Mouse (Mus musculus) MN1 (cell line): ENCODE measurements around the gene Olfr420.

Source experiments
- DNase-seq: peaks from one replicate; pipeline ENCODE4 v3.0.0-alpha.2; 2016; ENCODE audit warnings: low spot score

The Olfr420 gene

GRCm38 (mm10) chr1:174155333-174155732 lies at the start of gene Olfr420:
Olfr420 (plus strand) TSS chr1:174155633.
- DNase-seq = no peak

DNA sequence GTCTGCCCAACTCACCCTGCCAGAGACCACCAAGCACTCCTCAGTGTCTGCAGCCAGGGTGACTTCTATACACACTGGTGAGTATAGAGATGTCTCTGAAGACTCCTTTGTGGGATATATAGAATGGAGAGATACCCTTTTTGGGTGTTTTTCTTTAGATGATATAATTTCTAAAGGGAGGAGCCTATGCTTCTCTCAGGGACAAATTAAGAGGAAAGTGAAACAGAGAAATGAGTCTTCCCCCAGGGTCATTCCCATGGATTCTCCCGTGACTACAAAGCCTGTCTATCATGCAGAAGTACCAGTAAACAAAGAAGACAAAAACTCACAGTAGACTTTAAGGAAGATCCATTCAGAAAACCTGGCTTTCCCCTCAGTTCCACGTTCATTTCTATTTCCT lies 34.4 kb upstream of the Olfr420 start, which contains the start of gene Olfr231:
Gene Olfr231, minus strand, starts transcription at position 101 of the 400 bp plus-strand sequence.
- DNase-seq = no peak

DNA sequence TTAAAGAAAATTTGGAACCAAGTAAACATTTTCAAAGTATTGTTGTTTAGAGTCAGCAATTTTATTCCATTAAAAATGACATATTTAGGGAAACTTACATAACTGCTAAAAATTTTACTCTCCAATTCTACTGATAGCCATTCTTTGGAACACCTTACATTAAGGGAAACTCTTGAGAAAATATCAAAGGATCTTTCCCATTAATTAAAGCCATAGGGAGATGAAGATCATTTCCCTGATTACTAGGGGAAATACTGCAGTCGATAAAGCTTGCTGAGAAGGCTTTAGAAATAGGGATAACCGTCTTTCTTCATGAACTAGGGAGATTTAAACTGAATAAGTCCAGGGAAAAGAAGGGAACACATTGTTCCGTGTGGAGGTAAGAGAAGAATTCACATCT lies 24.2 kb upstream of the Olfr420 start, which contains the start of gene Olfr424:
Gene Olfr424, plus strand, starts transcription at position 301 of the 400 bp plus-strand sequence.
- no peak for DNase-seq

DNA sequence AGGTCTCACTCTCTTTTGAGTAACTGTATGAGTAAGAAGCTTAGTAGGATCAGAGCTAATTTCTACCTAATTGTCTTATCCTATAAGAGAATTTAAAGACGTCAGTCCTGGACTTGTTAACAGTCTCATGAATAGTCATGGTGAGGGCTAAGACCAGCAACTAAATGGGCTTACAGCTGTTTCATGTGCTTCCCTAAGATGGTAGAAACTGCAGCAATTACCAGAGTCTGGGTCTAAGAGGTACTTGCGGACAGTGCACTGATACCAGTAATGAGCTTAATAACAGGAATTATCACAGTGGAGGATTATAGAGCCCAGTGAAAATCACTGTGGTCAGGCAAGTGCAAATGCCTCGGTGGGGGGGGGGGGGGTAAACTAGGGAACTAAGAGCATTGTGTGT lies 23.4 kb upstream of the Olfr420 start:
- no peak for DNase-seq

GRCm38 (mm10) chr1:174141384-174141783 lies 14.0 kb upstream of the Olfr420 start:
- no peak for DNase-seq

GRCm38 (mm10) chr1:174146696-174147095 lies 8.7 kb upstream of the Olfr420 start:
- no peak for DNase-seq

DNA sequence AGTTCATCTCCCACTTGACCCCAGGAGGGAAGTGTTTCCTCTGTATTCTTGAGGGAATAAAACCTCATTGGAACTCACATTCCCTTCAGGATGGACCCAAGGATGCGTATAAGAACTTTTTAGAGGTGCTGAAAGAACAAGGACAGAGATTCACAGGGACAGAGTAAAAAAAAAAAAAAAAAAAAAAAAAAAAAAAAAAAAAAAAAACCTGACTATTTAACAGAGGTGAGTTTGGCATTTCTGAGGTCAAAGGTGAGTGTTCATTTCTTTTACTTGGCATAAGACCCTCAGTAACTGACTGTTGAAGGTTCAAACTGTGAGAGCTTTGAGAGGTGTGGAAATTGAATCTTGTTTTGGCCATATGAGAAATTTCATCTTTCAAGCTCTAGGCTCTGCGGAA lies 6.1 kb upstream of the Olfr420 start:
- DNase-seq = no peak

DNA sequence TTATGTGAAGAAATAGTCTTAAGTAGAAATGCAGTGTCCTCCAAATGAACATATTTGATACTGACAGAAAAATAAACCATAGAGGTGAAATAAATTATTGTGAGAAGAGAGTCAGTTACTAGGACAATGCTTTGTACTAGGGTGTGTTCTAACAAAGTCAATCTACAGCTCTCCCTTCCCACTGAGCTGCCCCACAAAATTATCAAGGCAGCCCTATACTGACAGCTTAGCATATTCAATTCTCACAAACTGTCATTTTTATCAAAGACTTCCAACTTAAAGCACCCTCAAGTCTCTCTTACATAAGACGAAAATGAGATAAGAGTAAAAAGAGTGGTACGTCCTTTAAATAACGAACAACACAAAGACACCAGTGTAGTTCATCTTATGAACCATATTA lies 2.2 kb downstream of the Olfr420 start:
- DNase-seq = no peak

DNA sequence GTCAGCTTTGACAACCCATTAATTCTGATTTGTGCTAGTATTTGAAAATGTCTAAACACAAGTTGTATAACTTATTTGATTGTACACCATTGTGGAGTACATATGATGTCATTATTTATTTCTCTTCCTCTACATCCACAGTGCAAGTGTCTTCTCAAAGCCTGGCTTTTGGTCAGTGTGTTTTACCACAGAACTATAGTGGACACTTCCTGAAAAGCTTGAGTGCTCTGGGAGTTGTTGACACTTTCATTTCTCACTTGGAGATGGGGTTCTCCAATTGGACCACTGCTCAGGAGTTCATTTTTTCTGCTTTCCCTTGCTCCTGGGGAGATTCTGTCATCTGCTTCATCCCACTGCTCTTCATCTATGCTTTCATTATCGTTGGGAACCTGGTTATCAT lies 3.1 kb downstream of the Olfr420 start:
- DNase-seq = no peak

GRCm38 (mm10) chr1:174159095-174159494 lies 3.7 kb downstream of the Olfr420 start:
- DNase-seq = no peak

GRCm38 (mm10) chr1:174169024-174169423 lies 13.6 kb downstream of the Olfr420 start:
- DNase-seq = no peak

GRCm38 (mm10) chr1:174170706-174171501 lies 15.5 kb downstream of the Olfr420 start:
- no peak for DNase-seq

DNA sequence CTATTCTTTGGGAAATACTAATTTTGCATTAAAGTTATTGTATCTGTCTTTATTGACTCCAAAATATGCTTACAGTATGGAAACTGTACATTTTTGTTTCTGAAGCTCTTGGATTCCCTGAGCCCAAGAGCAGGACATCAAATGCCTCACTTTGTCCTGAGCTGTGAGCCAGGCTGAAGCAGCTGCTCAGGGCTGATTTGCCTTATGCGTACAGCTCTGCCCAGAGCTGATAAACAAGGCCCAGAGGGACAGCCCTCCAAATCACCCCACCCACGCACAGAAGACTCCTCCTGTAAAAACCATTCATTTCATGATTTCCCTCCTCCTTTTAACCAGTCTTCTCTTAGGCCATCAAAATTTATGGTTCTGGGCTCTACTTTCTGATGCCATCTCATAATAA lies 16.1 kb downstream of the Olfr420 start:
- DNase-seq = no peak

- DNase-seq = no peak
These were observed 17.2 kb downstream of the Olfr420 start, which contains the start of gene Spta1 for GRCm38 (mm10) chr1:174172605-174173004. Spta1 (plus strand) TSS chr1:174172776.

DNA sequence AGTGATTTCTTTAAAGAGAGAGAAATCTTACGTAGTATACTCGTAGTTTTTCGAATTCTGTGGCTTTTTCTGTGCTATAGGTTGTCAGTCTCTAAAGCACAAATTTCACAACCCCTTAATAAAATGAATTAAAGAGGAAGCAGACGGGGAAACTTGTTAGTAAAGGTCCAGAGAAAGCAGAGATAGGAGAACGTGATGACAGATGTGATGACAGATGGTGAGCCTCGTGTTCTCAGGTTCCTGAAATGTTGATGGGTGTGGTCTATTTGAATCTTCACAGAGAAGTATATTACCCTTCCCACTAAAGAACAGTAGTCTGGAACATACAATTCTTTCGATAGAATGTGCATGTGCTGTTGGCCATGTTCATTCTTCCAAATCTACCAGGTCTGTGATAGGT lies 49.3 kb downstream of the Olfr420 start:
- DNase-seq = no peak
